Comparison of ENCODE assay signal across 9 mouse cellular contexts in genomic region chr7:114718300-114718699, GRCm38 (mm10). TPM values are rescaled to one million over a fixed set of nuclear protein-coding genes. Genes with fewer than 3 reads are reported as not detected.
DNase-seq lines count a peak whose midpoint lies in the region; ATAC-seq and TF ChIP-seq lines count a peak whose summit lies in the region.
"Had no signal": no experiment of that assay in that cellular context is flagged by ENCODE, and none has a peak within 500 bp of the region (broad histone marks: within the 10 kb centered on the region; RNA-seq: fewer than 3 reads in every experiment).

Gene Calcb (plus strand): TSS chr7:114718643.

- 0 out of 2 replicates have a peak within 1 kb of the TSS, but pooled peaks have one; percentile 15 for H3K4me2 ChIP-seq in liver, embryonic 12.5 days
- no peak within 1 kb of the TSS for H3K4me2 ChIP-seq in liver, postnatal 0 days (ENCODE audit: low read depth, low read length)
- peak within 1 kb of the TSS; percentile 44 for H3K4me2 ChIP-seq in forebrain, embryonic 13.5 days
- H3K4me2 ChIP-seq in intestine, postnatal 0 days (replicated peaks; ENCODE audit: low read depth), result peak within 1 kb of the TSS; percentile 32
- peak within 1 kb of the TSS; percentile 50 for H3K4me2 ChIP-seq in neural tube, embryonic 15.5 days

- no peak for ATAC-seq in liver, embryonic 12.5 days
- no peak for ATAC-seq in liver, postnatal 0 days
- no peak for ATAC-seq in forebrain, embryonic 13.5 days
- no peak for ATAC-seq in intestine, postnatal 0 days
- no peak for ATAC-seq in neural tube, embryonic 15.5 days (ENCODE audit: low FRiP score)

- TF ChIP-seq CTCF in liver, postnatal 0 days (IDR thresholded peaks at IDR 0.05; ENCODE audit: low read depth), result no peak
- no peak for TF ChIP-seq CTCF in intestine, postnatal 0 days (IDR thresholded peaks at IDR 0.05; ENCODE audit: low read depth)

- H3K4me3 ChIP-seq in liver, embryonic 12.5 days, result no peak within 1 kb of the TSS
- no peak within 1 kb of the TSS for H3K4me3 ChIP-seq in liver, postnatal 0 days (ENCODE audit: low read depth, low read length)
- H3K4me3 ChIP-seq in forebrain, embryonic 13.5 days, result peak within 1 kb of the TSS; percentile 9
- H3K4me3 ChIP-seq in intestine, postnatal 0 days (ENCODE audit: low read depth, low read length), result peak within 1 kb of the TSS; percentile 11; the same call in 1 of the 2 replicates
- H3K4me3 ChIP-seq in neural tube, embryonic 15.5 days (replicated peaks), result peak within 1 kb of the TSS; percentile 16

- no peak for TF ChIP-seq EP300 in liver, postnatal 0 days (IDR thresholded peaks at IDR 0.05; ENCODE audit: low read depth)

- H3K9me3 ChIP-seq in liver, embryonic 12.5 days (replicated peaks), result no peaks in the 10 kb centered on the region
- H3K9me3 ChIP-seq in liver, postnatal 0 days (ENCODE audit: low read length), result no peaks in the 10 kb centered on the region
- no peaks in the 10 kb centered on the region for H3K9me3 ChIP-seq in forebrain, embryonic 13.5 days (replicated peaks)
- no peaks in the 10 kb centered on the region for H3K9me3 ChIP-seq in intestine, postnatal 0 days (ENCODE audit: control insufficient read depth)
- H3K9me3 ChIP-seq in neural tube, embryonic 15.5 days (replicated peaks), result no peaks in the 10 kb centered on the region

- no peaks in the 10 kb centered on the region for H3K4me1 ChIP-seq in liver, embryonic 12.5 days
- H3K4me1 ChIP-seq in liver, postnatal 0 days (ENCODE audit: insufficient read depth), result no peaks in the 10 kb centered on the region
- H3K4me1 ChIP-seq in forebrain, embryonic 13.5 days, result peaks cover 16% of the 10 kb centered on the region
- no peaks in the 10 kb centered on the region for H3K4me1 ChIP-seq in intestine, postnatal 0 days (replicated peaks; ENCODE audit: control insufficient read depth, insufficient read depth, low read length)
- peaks cover 20% of the 10 kb centered on the region for H3K4me1 ChIP-seq in neural tube, embryonic 15.5 days

- DNase-seq in liver, postnatal 0 days, result no peak
- DNase-seq in urinary bladder, adult 18-20 months (ENCODE audit: low spot score in 2 of 2), result no peak
- no peak for DNase-seq in lung, postnatal 4 days
- no peak for DNase-seq in spleen, postnatal 14 days (ENCODE audit: low spot score in 2 of 2)
- DNase-seq: left cerebral cortex, postnatal 4 days had no signal

- no peak within 1 kb of the TSS for H3K9ac ChIP-seq in liver, embryonic 12.5 days
- no peak within 1 kb of the TSS for H3K9ac ChIP-seq in liver, postnatal 0 days (replicated peaks)
- no peak within 1 kb of the TSS for H3K9ac ChIP-seq in forebrain, embryonic 13.5 days
- H3K9ac ChIP-seq in intestine, postnatal 0 days (ENCODE audit: low read depth, low read length), result no peak within 1 kb of the TSS
- H3K9ac ChIP-seq in neural tube, embryonic 15.5 days (replicated peaks), result no peak within 1 kb of the TSS

- H3K27ac ChIP-seq in liver, embryonic 12.5 days, result no peak within 1 kb of the TSS
- no peak within 1 kb of the TSS for H3K27ac ChIP-seq in liver, postnatal 0 days (ENCODE audit: low read depth)
- no peak within 1 kb of the TSS for H3K27ac ChIP-seq in forebrain, embryonic 13.5 days
- no peak within 1 kb of the TSS for H3K27ac ChIP-seq in intestine, postnatal 0 days (ENCODE audit: low read depth, low read length)
- H3K27ac ChIP-seq in neural tube, embryonic 15.5 days (replicated peaks), result no peak within 1 kb of the TSS

- H3K27me3 ChIP-seq in liver, embryonic 12.5 days (replicated peaks), result peaks cover 47% of the 10 kb centered on the region
- peaks cover 33% of the 10 kb centered on the region for H3K27me3 ChIP-seq in liver, postnatal 0 days (ENCODE audit: insufficient read depth, low read length)
- H3K27me3 ChIP-seq in forebrain, embryonic 13.5 days, result peaks cover 47% of the 10 kb centered on the region
- peaks cover 32% of the 10 kb centered on the region for H3K27me3 ChIP-seq in intestine, postnatal 0 days (replicated peaks; ENCODE audit: control insufficient read depth, insufficient read depth, low read length)
- peaks cover 45% of the 10 kb centered on the region for H3K27me3 ChIP-seq in neural tube, embryonic 15.5 days (replicated peaks)

- H3K36me3 ChIP-seq in liver, embryonic 12.5 days, result no peaks in the 10 kb centered on the region
- no peaks in the 10 kb centered on the region for H3K36me3 ChIP-seq in liver, postnatal 0 days (replicated peaks; ENCODE audit: insufficient read depth, low read length)
- no peaks in the 10 kb centered on the region for H3K36me3 ChIP-seq in forebrain, embryonic 13.5 days (ENCODE audit: poor library complexity, severe bottlenecking)
- no peaks in the 10 kb centered on the region for H3K36me3 ChIP-seq in intestine, postnatal 0 days (ENCODE audit: control insufficient read depth, insufficient read depth)
- H3K36me3 ChIP-seq in neural tube, embryonic 15.5 days, result no peaks in the 10 kb centered on the region

- WGBS in liver, embryonic 12.5 days (ENCODE audit: insufficient replicate concordance), result 10% methylated on average over 11 of the region's 11 CpGs
- 5% methylated on average over 11 of the region's 11 CpGs for WGBS in liver, postnatal 0 days (ENCODE audit: insufficient replicate concordance)
- 4% methylated on average over 11 of the region's 11 CpGs for WGBS in forebrain, embryonic 13.5 days
- WGBS in intestine, postnatal 0 days, result 7% methylated on average over 11 of the region's 11 CpGs
- WGBS in neural tube, embryonic 15.5 days, result 5% methylated on average over 11 of the region's 11 CpGs

RNA-seq across cellular contexts. Expression of gene Calcb, which starts in this region (rescaled TPM):
- not detected in 2 replicates for polyA plus RNA-seq in liver, embryonic 12.5 days (2016; fragmentation: Nextera tagmentation; extraction: Ambion mirVana)
- not detected in 2 replicates for polyA plus RNA-seq in liver, postnatal 0 days (2015; fragmentation: Nextera tagmentation; extraction: Ambion mirVana)
- polyA plus RNA-seq in forebrain, embryonic 13.5 days (2015; fragmentation: Nextera tagmentation; extraction: Ambion mirVana), result not detected in 2 replicates
- 12.9 and 15.7 TPM in 2 replicates for polyA plus RNA-seq in intestine, postnatal 0 days (2015; fragmentation: Nextera tagmentation; extraction: Ambion mirVana)
- polyA plus RNA-seq in neural tube, embryonic 15.5 days (2015; fragmentation: Nextera tagmentation; extraction: Ambion mirVana), result 19.9 and 28.0 TPM in 2 replicates

Comparison
In these comparisons a context has a peak if more than half of its experiments do, and no peak if none do; other contexts are left out.
1. RNA of gene Calcb (polyA plus RNA-seq): 19.9 to 28.0 TPM in neural tube, embryonic 15.5 days and 12.9 to 15.7 TPM in intestine, postnatal 0 days; not detected in liver, embryonic 12.5 days, not detected in liver, postnatal 0 days and not detected in forebrain, embryonic 13.5 days; every median in the first group is over 10 times any median in the second.
2. H3K4me3 ChIP-seq: peak in forebrain, embryonic 13.5 days (single experiment), intestine, postnatal 0 days (single experiment) and neural tube, embryonic 15.5 days (single experiment); none in liver, embryonic 12.5 days (single experiment) and liver, postnatal 0 days (single experiment).